Mouse (Mus musculus) mature B cell (primary cell): ENCODE data around the gene Clasp1.

Experiments used
- in situ Hi-C: fragments of 300-500 bp; cut with MboI; formaldehyde crosslinking; loops from 2 replicates; pipeline ENCODE4 v1.14.3; 2019

Clasp1 gene

DNA sequence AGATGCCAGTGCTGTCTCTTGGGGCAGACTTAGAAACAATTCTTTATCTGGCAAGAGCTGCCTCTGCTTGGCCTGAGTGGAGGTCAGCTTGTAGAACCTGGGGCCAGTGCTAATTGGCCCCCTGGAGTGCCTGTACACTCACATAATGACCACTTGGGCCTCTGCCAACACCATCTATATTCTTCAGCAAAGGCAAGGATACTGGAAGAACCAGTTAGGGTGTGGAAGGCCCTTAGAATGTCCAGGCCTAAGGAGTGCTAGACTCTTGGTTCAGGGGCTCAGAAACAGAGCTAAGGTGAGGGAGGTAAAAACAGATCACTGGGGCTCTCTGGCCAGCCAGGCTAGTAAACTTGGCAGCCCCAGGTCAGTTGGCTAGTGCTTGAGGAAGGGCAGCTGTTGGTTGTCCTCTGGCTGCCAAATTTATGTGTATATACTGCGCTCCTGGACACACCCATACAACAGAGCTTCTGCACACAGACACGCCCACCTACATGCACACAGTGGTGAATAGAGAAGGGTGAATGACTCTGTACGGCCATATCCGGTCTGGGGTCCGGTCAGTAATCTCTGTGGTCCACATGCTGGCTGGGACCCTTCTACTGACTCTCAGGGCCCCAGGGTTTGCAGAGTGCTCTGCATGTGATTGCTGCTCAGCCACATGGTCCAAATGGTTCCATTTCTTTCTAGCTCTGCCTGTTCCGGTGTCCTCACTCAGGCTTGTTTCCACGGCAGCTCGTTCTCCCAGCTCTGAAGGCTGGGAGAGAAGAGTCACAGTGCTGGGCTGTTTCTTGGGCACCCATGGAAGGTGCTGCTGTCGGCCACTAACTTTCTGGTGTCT lies 261.3 kb downstream of the Clasp1 start:
- in situ Hi-C loops: no loop called here

DNA sequence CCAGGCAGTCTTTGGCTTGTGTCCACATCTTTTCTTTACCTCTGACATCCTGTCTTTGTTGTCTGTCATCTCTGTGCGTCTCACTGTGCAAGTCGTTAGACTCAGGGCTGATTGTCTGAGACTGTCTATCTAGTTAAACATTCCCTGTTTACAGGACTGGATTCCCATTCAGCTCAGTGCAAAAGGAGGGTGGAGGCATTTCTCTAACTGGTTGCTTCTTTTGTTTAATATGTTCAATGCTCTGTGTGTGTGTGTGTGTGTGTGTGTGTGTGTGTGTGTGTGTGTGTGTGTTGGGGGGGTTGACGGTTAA lies 261.9 kb downstream of the Clasp1 start:
- in situ Hi-C loops: no loop called here

DNA sequence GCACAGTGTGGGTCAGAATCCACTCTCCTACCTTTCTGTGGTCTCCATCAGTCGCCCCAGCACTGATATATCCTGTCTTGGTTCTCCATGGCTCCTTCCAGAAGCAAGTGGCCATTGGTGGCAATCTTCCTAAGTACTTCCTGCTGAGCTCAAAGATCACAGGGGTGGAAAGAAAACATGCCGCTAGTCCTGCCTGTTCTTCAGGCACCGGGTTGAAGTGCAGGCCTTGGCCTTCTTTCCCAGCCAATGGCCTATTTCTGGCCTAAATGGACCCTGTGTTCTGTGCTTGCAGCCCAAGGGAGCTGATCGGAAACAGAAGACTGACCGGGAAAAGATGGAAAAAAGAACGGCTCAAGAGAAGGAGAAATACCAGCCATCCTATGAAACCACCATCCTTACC lies 269.9 kb downstream of the Clasp1 start:
- in situ Hi-C loops: no loop called here

DNA sequence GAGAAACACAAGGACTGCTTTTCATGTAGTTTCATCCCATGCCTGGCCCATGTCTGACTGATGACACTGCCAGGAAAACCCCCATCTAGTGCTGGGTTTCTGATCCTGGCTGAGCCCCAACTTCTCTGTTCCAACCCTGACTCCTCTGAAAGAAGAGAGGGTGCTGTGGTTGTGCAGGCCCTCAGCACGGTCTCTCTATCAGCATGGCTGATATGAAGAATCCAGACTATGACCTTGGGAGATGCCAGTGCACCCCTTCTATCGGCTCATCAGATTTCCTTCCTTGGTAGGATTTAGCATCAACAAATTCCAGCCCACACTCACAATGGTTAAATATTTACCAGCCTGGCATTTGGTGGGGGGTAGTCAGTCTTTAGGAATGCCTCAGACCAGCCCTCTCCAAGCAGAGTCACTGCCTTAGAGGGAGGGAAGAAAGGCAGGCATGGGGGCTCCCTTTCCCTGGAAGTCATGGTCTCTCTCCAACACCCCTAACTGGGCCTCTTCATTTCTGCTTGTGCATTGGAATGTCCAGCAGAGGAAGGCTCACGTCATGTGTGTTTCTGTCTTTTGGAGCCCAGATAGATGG lies 272.1 kb downstream of the Clasp1 start:
- in situ Hi-C loops: no loop called here
